Comparison of ENCODE assay signal across 17 mouse cellular contexts in the genomic region with DNA sequence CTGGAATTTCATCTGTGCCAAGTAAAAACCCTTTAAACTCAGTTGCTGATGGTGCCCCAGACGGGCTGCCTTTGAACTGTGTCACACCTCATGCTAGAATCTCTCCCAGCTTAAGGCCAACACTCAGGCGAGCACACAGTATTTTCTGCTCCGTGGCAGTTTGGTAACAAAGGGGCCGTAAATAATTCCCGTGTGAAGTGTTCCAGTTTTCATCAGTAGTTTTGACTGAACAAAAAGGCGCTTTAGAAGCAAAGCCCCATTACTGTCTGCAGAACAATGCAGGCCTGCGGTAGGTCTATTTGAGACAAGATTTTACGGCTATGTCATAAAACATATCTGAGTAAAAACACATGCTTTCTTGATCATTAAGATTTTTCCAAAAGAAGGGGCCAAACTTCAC.
DNase-seq lines count a peak whose midpoint lies in the region; ATAC-seq and TF ChIP-seq lines count a peak whose summit lies in the region.
"Had no signal": no experiment of that assay in that cellular context is flagged by ENCODE, and none has a peak within 500 bp of the region (broad histone marks: within the 10 kb centered on the region; RNA-seq: fewer than 3 reads in every experiment).

No protein-coding gene starts in this region.

- WGBS in embryonic facial prominence, embryonic 11.5 days: 71% methylated on average over 8 of the region's 8 CpGs
- 76% methylated on average over 8 of the region's 8 CpGs for WGBS in embryonic facial prominence, embryonic 10.5 days
- WGBS in forebrain, postnatal 0 days: 12% methylated on average over 8 of the region's 8 CpGs

- no peaks in the 10 kb centered on the region for H3K36me3 ChIP-seq in embryonic facial prominence, embryonic 11.5 days (replicated peaks; ENCODE audit: control insufficient read depth, insufficient read depth, low read depth, low read length)
- no peaks in the 10 kb centered on the region for H3K36me3 ChIP-seq in embryonic facial prominence, embryonic 10.5 days (replicated peaks)
- H3K36me3 ChIP-seq in forebrain, postnatal 0 days (ENCODE audit: insufficient read depth): no peaks in the 10 kb centered on the region
- H3K36me3 ChIP-seq: heart, embryonic 13.5 days; hindbrain, embryonic 13.5 days had no signal

- DNase-seq in embryonic facial prominence, embryonic 11.5 days (ENCODE audit: low spot score): peak; percentile 6
- DNase-seq in embryonic facial prominence, embryonic 10.5 days (ENCODE audit: low spot score): no peak
- DNase-seq in kidney, postnatal 4 days: peak; percentile 7 to 19
- no peak for DNase-seq in kidney, postnatal 14 days
- DNase-seq in forebrain, postnatal 0 days: peak; percentile 13
- peak; percentile 80 for DNase-seq in retina, embryonic 14.5 days (ENCODE audit: low spot score)
- no peak for DNase-seq in spleen, postnatal 10 days (ENCODE audit: low spot score in 2 of 2)
- DNase-seq in urinary bladder, postnatal 10 days (ENCODE audit: low spot score): no peak
- DNase-seq: cerebellum, adult 18-20 months; gastrocnemius, postnatal 36 days; kidney, adult 9 months; liver, postnatal 0 days; right cerebral cortex, postnatal 14 days; thymus, adult 2 months had no signal

- TF ChIP-seq CTCF in forebrain, postnatal 0 days (IDR thresholded peaks at IDR 0.05; ENCODE audit: low read depth): no peak

- no peak overlapping the region for H3K9ac ChIP-seq in embryonic facial prominence, embryonic 11.5 days (replicated peaks; ENCODE audit: low read length)
- no peak overlapping the region for H3K9ac ChIP-seq in forebrain, postnatal 0 days
- H3K9ac ChIP-seq: heart, embryonic 13.5 days; hindbrain, embryonic 13.5 days; liver, postnatal 0 days had no signal

- H3K27me3 ChIP-seq in embryonic facial prominence, embryonic 11.5 days (ENCODE audit: control insufficient read depth, insufficient read depth, low read length): no peaks in the 10 kb centered on the region
- H3K27me3 ChIP-seq in embryonic facial prominence, embryonic 10.5 days (replicated peaks; ENCODE audit: low read depth, poor library complexity, severe bottlenecking): no peaks in the 10 kb centered on the region
- H3K27me3 ChIP-seq in forebrain, postnatal 0 days (ENCODE audit: insufficient read depth, low read length): no peaks in the 10 kb centered on the region
- H3K27me3 ChIP-seq: CH12.LX; heart, embryonic 13.5 days; hindbrain, embryonic 13.5 days had no signal

- H3K4me2 ChIP-seq in embryonic facial prominence, embryonic 11.5 days (ENCODE audit: low read depth, low read length): no peak overlapping the region
- no peak overlapping the region for H3K4me2 ChIP-seq in forebrain, postnatal 0 days (ENCODE audit: low read depth)
- H3K4me2 ChIP-seq: heart, embryonic 13.5 days; hindbrain, embryonic 13.5 days had no signal

- no peaks in the 10 kb centered on the region for H3K9me3 ChIP-seq in embryonic facial prominence, embryonic 11.5 days (replicated peaks; ENCODE audit: control insufficient read depth, low read length)
- H3K9me3 ChIP-seq in embryonic facial prominence, embryonic 10.5 days: no peaks in the 10 kb centered on the region
- no peaks in the 10 kb centered on the region for H3K9me3 ChIP-seq in forebrain, postnatal 0 days (ENCODE audit: low read length)
- H3K9me3 ChIP-seq: hindbrain, embryonic 13.5 days had no signal

- H3K4me3 ChIP-seq in embryonic facial prominence, embryonic 11.5 days (ENCODE audit: low read depth, low read length): no peak overlapping the region
- no peak overlapping the region for H3K4me3 ChIP-seq in embryonic facial prominence, embryonic 10.5 days
- H3K4me3 ChIP-seq in forebrain, postnatal 0 days (ENCODE audit: low read depth, low read length): no peak overlapping the region
- H3K4me3 ChIP-seq: heart, embryonic 13.5 days; hindbrain, embryonic 13.5 days had no signal

- no peak overlapping the region for H3K27ac ChIP-seq in embryonic facial prominence, embryonic 11.5 days (replicated peaks; ENCODE audit: low read depth, low read length)
- no peak overlapping the region for H3K27ac ChIP-seq in embryonic facial prominence, embryonic 10.5 days (replicated peaks)
- H3K27ac ChIP-seq in forebrain, postnatal 0 days (ENCODE audit: low read depth, low read length): no peak overlapping the region
- H3K27ac ChIP-seq: heart, embryonic 13.5 days; hindbrain, embryonic 13.5 days had no signal

- H3K4me1 ChIP-seq in embryonic facial prominence, embryonic 11.5 days (ENCODE audit: control insufficient read depth, insufficient read depth, low read length): no peaks in the 10 kb centered on the region
- peaks cover 11% of the 10 kb centered on the region; the same call in 1 of the 2 replicates for H3K4me1 ChIP-seq in embryonic facial prominence, embryonic 10.5 days
- peaks cover 4% of the 10 kb centered on the region; the same call in 1 of the 2 replicates for H3K4me1 ChIP-seq in forebrain, postnatal 0 days (ENCODE audit: insufficient read depth)

- ATAC-seq in embryonic facial prominence, embryonic 11.5 days (replicated peaks; ENCODE audit: insufficient number of reproducible peaks, low FRiP score, low TSS enrichment, low read depth): no peak
- ATAC-seq in forebrain, postnatal 0 days: peak; percentile 53
- ATAC-seq: liver, postnatal 0 days had no signal

Comparison
In these comparisons a context has a peak if more than half of its experiments do, and no peak if none do; other contexts are left out.
1. DNase-seq: peak in embryonic facial prominence, embryonic 11.5 days (single experiment), kidney, postnatal 4 days (2 of 2), forebrain, postnatal 0 days (single experiment) and retina, embryonic 14.5 days (single experiment); none in embryonic facial prominence, embryonic 10.5 days (single experiment), kidney, postnatal 14 days (single experiment), spleen, postnatal 10 days (0 of 2) and urinary bladder, postnatal 10 days (single experiment).